In genomic region chr4:139208236-139209129, GRCm38 (mm10) we compare ENCODE assay signal across 8 mouse cellular contexts. TPM values are rescaled to one million over a fixed set of nuclear protein-coding genes. Genes with fewer than 3 reads are reported as not detected.
DNase-seq lines count a peak whose midpoint lies in the region; ATAC-seq and TF ChIP-seq lines count a peak whose summit lies in the region.

No protein-coding gene starts in this region.

- no peak overlapping the region for H3K9ac ChIP-seq in MEL (ENCODE audit: control insufficient read depth, low read depth, low read length, poor library complexity, severe bottlenecking)
- H3K9ac ChIP-seq in heart, postnatal 0 days (replicated peaks; ENCODE audit: low read depth, low read length): no peak overlapping the region

- H3ac ChIP-seq in myocyte (ENCODE audit: control insufficient read depth, insufficient read length): no peak overlapping the region

- no peak for DNase-seq in kidney, adult 2 months
- no peak for DNase-seq in kidney, adult 18-20 months
- DNase-seq in MEL (ENCODE audit: low read depth, low spot score): peak; percentile 21
- no peak for DNase-seq in heart, postnatal 0 days (ENCODE audit: low spot score)
- DNase-seq in testis, postnatal 10 days (ENCODE audit: low spot score): no peak
- no peak for DNase-seq in cerebellum, adult 11-12 months
- DNase-seq in frontal cortex, postnatal 14 days (ENCODE audit: low spot score in 2 of 2): no peak

- no peak for TF ChIP-seq CTCF in kidney, adult 2 months (conservative IDR thresholded peaks at IDR 0.05; ENCODE audit: insufficient read depth, insufficient read length, low read depth, low read length)
- no peak for TF ChIP-seq CTCF in MEL (IDR thresholded peaks at IDR 0.05 in 2 of 3, conservative IDR thresholded peaks at IDR 0.05 in 1 of 3; ENCODE audit: control insufficient read depth in 1 of 3, insufficient read depth in 1 of 3, low read depth in 2 of 3, low read length in 3 of 3, poor library complexity in 1 of 3, severe bottlenecking in 1 of 3)
- no peak for TF ChIP-seq CTCF in heart, postnatal 0 days (IDR thresholded peaks at IDR 0.05; ENCODE audit: low read depth)

- H3K9me3 ChIP-seq in MEL (replicated peaks; ENCODE audit: insufficient read depth, low read length): no peaks in the 10 kb centered on the region
- no peaks in the 10 kb centered on the region for H3K9me3 ChIP-seq in heart, postnatal 0 days (replicated peaks; ENCODE audit: control insufficient read depth, low read length)

- WGBS in kidney, adult 2 months: 38% methylated on average over 9 of the region's 9 CpGs
- 35% methylated on average over 9 of the region's 9 CpGs for WGBS in heart, postnatal 0 days

- TF ChIP-seq EP300 in MEL (IDR thresholded peaks at IDR 0.05; ENCODE audit: low read depth in 1 of 2, low read length in 2 of 2): no peak
- TF ChIP-seq EP300 in heart, postnatal 0 days (IDR thresholded peaks at IDR 0.05; ENCODE audit: low read depth): 0 out of 2 replicates have a peak, but pooled peaks have one; percentile 0

- TF ChIP-seq RAD21 in MEL (IDR thresholded peaks at IDR 0.05; ENCODE audit: low read depth, low read length): no peak

- no peaks in the 10 kb centered on the region for H3K36me3 ChIP-seq in kidney, adult 2 months (ENCODE audit: control insufficient read depth, insufficient read depth, low read length)
- H3K36me3 ChIP-seq in MEL (ENCODE audit: control insufficient read depth in 1 of 2, insufficient read depth in 2 of 2, low read length in 2 of 2) (peaks cover 4 to 15% of the 10 kb centered on the region in 2 experiments), myocyte (ENCODE audit: control insufficient read depth, insufficient read depth) (no peaks in the 10 kb centered on the region)
- no peaks in the 10 kb centered on the region for H3K36me3 ChIP-seq in heart, postnatal 0 days (replicated peaks; ENCODE audit: control insufficient read depth, insufficient read depth, low read length)

- H3K4me2 ChIP-seq in heart, postnatal 0 days (ENCODE audit: low read depth, low read length): no peak overlapping the region
- peak overlapping the region; percentile 57 for H3K4me2 ChIP-seq in myocyte (ENCODE audit: low read depth)

- no peak for TF ChIP-seq POLR2A in kidney, adult 2 months (IDR thresholded peaks at IDR 0.05; ENCODE audit: low read depth, low read length)
- TF ChIP-seq POLR2A in MEL (IDR thresholded peaks at IDR 0.05; ENCODE audit: control insufficient read depth in 1 of 2, insufficient read depth in 1 of 2, low read depth in 1 of 2, low read length in 2 of 2, poor library complexity in 1 of 2) (0 out of 4 replicates have a peak, but pooled peaks of 1 of the 2 experiments have one; percentile 18), myocyte (IDR thresholded peaks at IDR 0.05; ENCODE audit: insufficient read length, low read depth) (no peak)

- peaks cover 53% of the 10 kb centered on the region for H3K79me2 ChIP-seq in MEL (ENCODE audit: control insufficient read depth, insufficient read depth, low read length, poor library complexity)
- H3K79me2 ChIP-seq in myocyte (ENCODE audit: control insufficient read depth, insufficient read depth): peaks cover 91% of the 10 kb centered on the region

- peak; percentile 21; the same call in 1 of the 2 replicates for ATAC-seq in heart, postnatal 0 days (ENCODE audit: insufficient read depth, low read depth)

- H3K4me1 ChIP-seq in kidney, adult 2 months (ENCODE audit: control insufficient read depth, insufficient read depth, low read length): peaks cover 40% of the 10 kb centered on the region
- peaks cover 3 to 24% of the 10 kb centered on the region in 2 experiments for H3K4me1 ChIP-seq in MEL (ENCODE audit: control insufficient read depth in 1 of 2, insufficient read depth in 2 of 2, low read length in 2 of 2)
- peaks cover 65% of the 10 kb centered on the region for H3K4me1 ChIP-seq in heart, postnatal 0 days (ENCODE audit: control insufficient read depth, insufficient read depth)

- no peaks in the 10 kb centered on the region for H3K27me3 ChIP-seq in kidney, adult 2 months (replicated peaks; ENCODE audit: control insufficient read depth, insufficient read depth, low read length)
- H3K27me3 ChIP-seq in MEL (ENCODE audit: control insufficient read depth in 1 of 2, insufficient read depth in 2 of 2, low read length in 2 of 2) (no peaks in the 10 kb centered on the region), myocyte (ENCODE audit: control insufficient read depth, insufficient read depth, insufficient read length) (no peaks in the 10 kb centered on the region)
- no peaks in the 10 kb centered on the region for H3K27me3 ChIP-seq in heart, postnatal 0 days (ENCODE audit: control insufficient read depth, insufficient read depth, low read length)

- no peak overlapping the region for H3K4me3 ChIP-seq in kidney, adult 2 months (ENCODE audit: insufficient read depth, low read depth, low read length)
- no peak overlapping the region for H3K4me3 ChIP-seq in MEL (ENCODE audit: control insufficient read depth in 1 of 2, insufficient read depth in 1 of 2, low read depth in 2 of 2, low read length in 2 of 2)
- no peak overlapping the region for H3K4me3 ChIP-seq in heart, postnatal 0 days (ENCODE audit: low read depth, low read length)
- H3K4me3 ChIP-seq in myocyte: no peak overlapping the region

- peak overlapping the region; percentile 14 for H3K27ac ChIP-seq in kidney, adult 2 months (ENCODE audit: insufficient read depth, low read depth, low read length)
- no peak overlapping the region for H3K27ac ChIP-seq in MEL (ENCODE audit: control insufficient read depth, low read depth, low read length)
- H3K27ac ChIP-seq in heart, postnatal 0 days (ENCODE audit: low read depth): peak overlapping the region; percentile 60

TF ChIP-seq in MEL, 35 proteins besides CTCF, POLR2A, EP300 and RAD21 (continues in another document):
- no peak for TF ChIP-seq MAX (IDR thresholded peaks at IDR 0.05; ENCODE audit: low read length)
- TF ChIP-seq RCOR1 (IDR thresholded peaks at IDR 0.05; ENCODE audit: low read depth, low read length): no peak
- TF ChIP-seq SMC3 (IDR thresholded peaks at IDR 0.05; ENCODE audit: low read depth, low read length): no peak
- no peak for TF ChIP-seq ELF1 (IDR thresholded peaks at IDR 0.05; ENCODE audit: low read depth, low read length)
- TF ChIP-seq ZC3H11A (IDR thresholded peaks at IDR 0.05; ENCODE audit: low read depth, low read length): no peak
- no peak for TF ChIP-seq ETS1 (IDR thresholded peaks at IDR 0.05; ENCODE audit: low read depth, low read length)
- no peak for TF ChIP-seq MYB (IDR thresholded peaks at IDR 0.05; ENCODE audit: low read depth, low read length)
- no peak for TF ChIP-seq POLR2AphosphoS2 (IDR thresholded peaks at IDR 0.05; ENCODE audit: low read length)
- no peak for TF ChIP-seq TAL1 (IDR thresholded peaks at IDR 0.05; ENCODE audit: low read length)
- TF ChIP-seq ZNF384 (IDR thresholded peaks at IDR 0.05; ENCODE audit: low read depth, low read length): no peak
- TF ChIP-seq E2F4 (IDR thresholded peaks at IDR 0.05; ENCODE audit: borderline replicate concordance, low read depth, low read length): no peak
- no peak for TF ChIP-seq CHD2 (IDR thresholded peaks at IDR 0.05; ENCODE audit: low read length)
- TF ChIP-seq SIN3A (IDR thresholded peaks at IDR 0.05; ENCODE audit: low read length): no peak
- TF ChIP-seq HCFC1 (IDR thresholded peaks at IDR 0.05; ENCODE audit: low read depth, low read length): no peak
- no peak for TF ChIP-seq ZKSCAN1 (IDR thresholded peaks at IDR 0.05; ENCODE audit: low read depth, low read length)
- TF ChIP-seq NRF1 (IDR thresholded peaks at IDR 0.05; ENCODE audit: insufficient read depth, low read depth, low read length, poor library complexity, severe bottlenecking): no peak
- TF ChIP-seq BHLHE40 (IDR thresholded peaks at IDR 0.05; ENCODE audit: borderline replicate concordance, low read depth, low read length): no peak
- no peak for TF ChIP-seq MEF2A (IDR thresholded peaks at IDR 0.05; ENCODE audit: extremely low read depth, insufficient replicate concordance, low read depth, low read length, poor library complexity, severe bottlenecking)

TF ChIP-seq in myocyte, 11 proteins besides CTCF, POLR2A, EP300 and RAD21:
- no peak for TF ChIP-seq POLR2AphosphoS2 (IDR thresholded peaks at IDR 0.05; ENCODE audit: insufficient read length, low read depth)
- TF ChIP-seq USF1 (IDR thresholded peaks at IDR 0.05; ENCODE audit: low read depth): no peak
- no peak for TF ChIP-seq E2F4 (IDR thresholded peaks at IDR 0.05; ENCODE audit: insufficient read depth)
- no peak for TF ChIP-seq REST (IDR thresholded peaks at IDR 0.05; ENCODE audit: insufficient read depth, insufficient read length)
- TF ChIP-seq TCF3 (IDR thresholded peaks at IDR 0.05; ENCODE audit: insufficient read length, low read depth): no peak
- TF ChIP-seq MYOG (IDR thresholded peaks at IDR 0.05; ENCODE audit: control insufficient read depth in 1 of 3, insufficient read depth in 1 of 3, insufficient read length in 2 of 3, low read depth in 2 of 3): no peak
- no peak for TF ChIP-seq TCF12 (IDR thresholded peaks at IDR 0.05; ENCODE audit: insufficient read depth, poor library complexity, severe bottlenecking)
- no peak for TF ChIP-seq SRF (IDR thresholded peaks at IDR 0.05; ENCODE audit: control insufficient read depth, insufficient read length, low read depth)
- TF ChIP-seq MAX (IDR thresholded peaks at IDR 0.05; ENCODE audit: low read depth): no peak
- TF ChIP-seq MYOD1 (IDR thresholded peaks at IDR 0.05; ENCODE audit: control insufficient read depth in 1 of 3, insufficient read length in 2 of 3, low read depth in 2 of 3): no peak
- no peak for TF ChIP-seq CEBPB (IDR thresholded peaks at IDR 0.05; ENCODE audit: insufficient read depth, poor library complexity, severe bottlenecking)
TF ChIP-seq in myocyte: peak in this region for 0.

RNA-seq across cellular contexts. Expression of gene Capzb, which starts 15.8 kb away (rescaled TPM):
- polyA plus RNA-seq in kidney, adult 2 months (2012; rRNA removed): 102 and 134 TPM in 2 replicates
- 91.2 and 103 TPM in 2 replicates for total RNA-seq in MEL (2012; rRNA removed)
- polyA plus RNA-seq in MEL (2012; ENCODE audit: insufficient read depth in 1 of 2, insufficient read length in 2 of 2, low read depth in 1 of 2, low replicate concordance in 2 of 2, missing spikeins in 1 of 2): 100 to 1,000 TPM in 1 of 2 experiments, not detected in 1; 354 TPM
- total RNA-seq in heart, postnatal 0 days (2014; rRNA removed; ENCODE audit: low replicate concordance): 131 and 177 TPM in 2 replicates
- 355 and 363 TPM in 2 replicates for polyA plus RNA-seq in heart, postnatal 0 days (2015; fragmentation: Nextera tagmentation; extraction: Ambion mirVana)
- polyA plus RNA-seq in myocyte (2012; fragmentation: generic; extraction: Trizol): 247 TPM
